Mouse (Mus musculus) liver, embryonic 14.5 days (tissue): ENCODE measurements at regions not wholly inside any gene's neighbourhood (a gene's known extent, or its start where the extent isn't known, plus 50 kb on each side); places are given as distances from the start of the nearest gene placed in this dataset.

Source experiments
- ATAC-seq: fragments of 200-750 bp; cut with Nextera tagmentation; 2 replicates; pipeline ENCODE4 v1.8.0; 2017; ENCODE audit warnings: moderate number of reproducible peaks, mild to moderate bottlenecking, moderate library complexity; ENCODE audit not compliant: insufficient read depth
- DNase-seq, 3 experiments: peaks; one replicate each; pipeline ENCODE4 v3.0.0-alpha.2; 2012 to 2013; ENCODE audit warnings: low read depth in 3 of 3, low spot score in 3 of 3
- H3K27ac ChIP-seq: fragments of 300-500 bp; sonication (generic); 2 replicates; pipeline ENCODE4 v1.5.1; 2014; ENCODE audit warnings: moderate library complexity, mild to moderate bottlenecking, control low read depth, inconsistent platforms
- H3K27me3 ChIP-seq: fragments of 300-500 bp; sonication (generic); 2 replicates; pipeline ENCODE4 v1.6.1; 2014; ENCODE audit warnings: mild to moderate bottlenecking, low read length, moderate library complexity; ENCODE audit not compliant: control insufficient read depth, insufficient read depth
- H3K36me3 ChIP-seq: fragments of 300-500 bp; sonication (generic); replicated peaks from 2 replicates; pipeline ENCODE4 v1.6.1; 2014; ENCODE audit warnings: low read depth; ENCODE audit not compliant: control insufficient read depth, insufficient read depth
- H3K4me1 ChIP-seq, 2 experiments: fragments of 200-500 bp in 1 of 2; fragments of 300-500 bp in 1 of 2; sonication (generic) in 1 of 2; replicated peaks; 2 replicates each; pipeline ENCODE4 v1.6.1; 2012 to 2014; ENCODE audit warnings: antibody characterized with exemption in 1 of 2, inconsistent platforms in 1 of 2, low read length in 1 of 2; ENCODE audit not compliant: control insufficient read depth in 2 of 2, insufficient read depth in 2 of 2
- H3K4me2 ChIP-seq: fragments of 300-500 bp; sonication (generic); 2 replicates; pipeline ENCODE4 v1.6.1; 2014; ENCODE audit warnings: low read depth, mild to moderate bottlenecking, control low read depth, moderate library complexity
- H3K4me3 ChIP-seq, 2 experiments: fragments of 200-500 bp in 1 of 2; fragments of 300-500 bp in 1 of 2; sonication (generic) in 1 of 2; 2 replicates each; pipeline ENCODE4 v1.5.1; 2012 to 2014; ENCODE audit warnings: low read depth in 2 of 2, low read length in 2 of 2, mild to moderate bottlenecking in 2 of 2, control low read depth in 1 of 2, inconsistent platforms in 1 of 2, moderate library complexity in 1 of 2; ENCODE audit not compliant: insufficient read depth in 1 of 2
- H3K9ac ChIP-seq: fragments of 300-500 bp; sonication (generic); replicated peaks from 2 replicates; pipeline ENCODE4 v1.6.1; 2014; ENCODE audit warnings: mild to moderate bottlenecking, control low read depth, moderate library complexity
- H3K9me3 ChIP-seq: fragments of 300-500 bp; sonication (generic); 2 replicates; pipeline ENCODE4 v1.6.1; 2016; ENCODE audit warnings: low read length, mixed read lengths; ENCODE audit not compliant: control insufficient read depth
- CTCF ChIP-seq: IDR thresholded peaks from 2 replicates; pipeline ENCODE4 v1.5.1; 2016; ENCODE audit warnings: antibody characterized with exemption, low read depth, control low read depth
- EP300 ChIP-seq: IDR thresholded peaks from 2 replicates; pipeline ENCODE4 v1.6.1; 2016; ENCODE audit warnings: antibody characterized with exemption, low read depth
- WGBS: fragments of 180-500 bp; shearing (Covaris S2); extraction: QIAGEN DNeasy Blood & Tissue Kit; methylation state at CpG from one replicate; pipeline ENCODE4 v1.1.7; 2014; ENCODE audit not compliant: insufficient replicate concordance; 5-methylcytosine and 5-hydroxymethylcytosine counted together

- H3K4me1 ChIP-seq: no peaks in the 10 kb centered on the region
- H3K9me3 ChIP-seq: no peaks in the 10 kb centered on the region
- 61% methylated on average over 3 of the region's 3 CpGs for WGBS
- TF ChIP-seq EP300: no peak
- TF ChIP-seq CTCF: no peak
- no peaks in the 10 kb centered on the region for H3K36me3 ChIP-seq
- no peak overlapping the region for H3K4me2 ChIP-seq
- no peak for DNase-seq
- H3K4me3 ChIP-seq: no peak overlapping the region
- no peak overlapping the region for H3K9ac ChIP-seq
- no peaks in the 10 kb centered on the region for H3K27me3 ChIP-seq
- ATAC-seq: no peak
- H3K27ac ChIP-seq: no peak overlapping the region
These were observed 412.3 kb upstream of the Gm10131 start for GRCm38 (mm10) chr8:34523849-34524248.

DNA sequence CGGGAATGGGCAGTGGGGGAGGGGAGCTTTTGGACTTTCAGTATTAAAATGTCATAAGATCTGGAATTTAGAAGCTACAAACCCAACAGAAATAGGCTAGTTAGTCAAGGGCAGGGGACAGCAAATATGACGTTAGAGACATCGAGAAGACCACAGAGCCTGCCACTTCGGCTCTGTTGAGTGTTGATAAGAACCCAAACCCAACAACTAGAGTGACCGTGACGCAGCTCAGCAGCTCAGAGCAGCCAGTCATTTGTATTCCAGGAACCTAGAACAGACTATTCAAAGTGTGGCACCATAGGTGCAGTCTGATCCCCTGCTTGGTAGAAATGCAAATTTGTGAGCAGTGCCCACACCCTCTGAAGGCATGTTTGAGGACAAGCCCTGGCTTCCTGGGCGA lies 409.8 kb upstream of the Gm10131 start:
- Histone ChIP-seq H3K4me2 (no peak overlapping the region), H3K4me1 (no peaks in the 10 kb centered on the region), H3K4me3 (no peak overlapping the region), H3K9ac (no peak overlapping the region), H3K36me3 (no peaks in the 10 kb centered on the region), H3K27ac (no peak overlapping the region), H3K9me3 (no peaks in the 10 kb centered on the region), H3K27me3 (no peaks in the 10 kb centered on the region)
- DNase-seq (no peak), ATAC-seq (no peak)
- no peak for TF ChIP-seq CTCF
- TF ChIP-seq EP300: no peak
- WGBS: 20% methylated on average over 7 of the region's 7 CpGs

DNA sequence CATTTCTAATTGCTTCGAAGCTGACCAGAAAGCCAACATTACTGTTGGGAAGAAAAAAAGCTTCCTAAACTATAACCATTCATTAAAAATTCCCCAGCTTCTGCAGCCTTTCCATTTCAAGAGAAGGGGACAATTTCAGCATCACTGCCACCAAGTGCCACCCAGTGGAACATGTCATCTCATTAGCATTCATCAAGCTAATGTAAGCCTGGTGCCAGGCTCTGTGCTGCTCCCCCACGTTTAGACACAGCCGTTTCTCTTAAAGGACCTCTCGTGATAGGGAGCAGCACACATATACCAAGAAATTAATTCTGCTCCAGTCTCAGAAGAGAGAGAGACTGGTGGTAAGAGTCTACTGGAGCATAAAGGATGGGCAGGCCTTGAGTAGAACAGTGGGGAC lies 409.1 kb upstream of the Gm10131 start:
- no peak for DNase-seq
- H3K4me1 ChIP-seq: no peaks in the 10 kb centered on the region
- no peaks in the 10 kb centered on the region for H3K36me3 ChIP-seq
- H3K9me3 ChIP-seq: no peaks in the 10 kb centered on the region
- H3K4me2 ChIP-seq: no peak overlapping the region
- 40% methylated on average over 4 of the region's 4 CpGs for WGBS
- H3K4me3 ChIP-seq: no peak overlapping the region
- TF ChIP-seq EP300 (no peak), CTCF (no peak)
- no peak for ATAC-seq
- no peak overlapping the region for H3K9ac ChIP-seq
- no peak overlapping the region for H3K27ac ChIP-seq
- H3K27me3 ChIP-seq: no peaks in the 10 kb centered on the region

DNA sequence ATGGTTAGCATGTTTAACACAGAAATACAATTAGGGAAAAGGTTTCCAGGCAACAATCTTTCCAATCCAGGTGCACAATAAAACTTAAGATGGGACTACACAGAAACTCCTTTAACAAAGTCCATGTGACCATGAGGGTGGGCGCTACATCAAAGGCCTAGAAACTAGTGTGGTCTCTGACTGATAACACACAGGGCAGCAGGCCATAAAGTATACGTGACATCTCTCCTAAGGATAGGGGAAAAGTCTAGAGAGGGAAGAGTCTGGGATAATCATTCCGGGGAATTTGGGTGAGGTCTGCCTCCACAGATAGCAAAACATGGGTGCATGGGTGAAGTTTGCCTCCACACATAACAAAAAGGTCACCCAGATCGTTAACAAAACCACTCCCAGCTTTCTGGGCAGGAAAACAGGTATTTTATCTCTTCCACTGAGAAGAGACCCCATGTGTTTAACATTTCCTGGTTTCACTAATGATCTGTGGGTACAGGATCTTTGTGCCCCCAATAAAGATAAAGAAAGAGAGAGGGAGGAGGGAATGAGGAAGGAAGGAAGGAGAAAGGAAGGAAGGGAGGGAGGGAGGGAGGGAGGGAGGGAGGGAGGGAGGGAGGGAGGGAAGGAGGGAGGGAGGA lies 402.0 kb upstream of the Gm10131 start:
- no peak for DNase-seq
- H3K36me3 ChIP-seq: no peaks in the 10 kb centered on the region
- TF ChIP-seq EP300 (no peak), CTCF (no peak)
- H3K4me3 ChIP-seq: no peak overlapping the region
- H3K9ac ChIP-seq: no peak overlapping the region
- no peak overlapping the region for H3K27ac ChIP-seq
- H3K4me2 ChIP-seq: no peak overlapping the region
- WGBS: 34% methylated on average over 4 of the region's 4 CpGs
- no peaks in the 10 kb centered on the region for H3K4me1 ChIP-seq
- ATAC-seq: no peak
- H3K27me3 ChIP-seq: no peaks in the 10 kb centered on the region
- H3K9me3 ChIP-seq: no peaks in the 10 kb centered on the region

DNA sequence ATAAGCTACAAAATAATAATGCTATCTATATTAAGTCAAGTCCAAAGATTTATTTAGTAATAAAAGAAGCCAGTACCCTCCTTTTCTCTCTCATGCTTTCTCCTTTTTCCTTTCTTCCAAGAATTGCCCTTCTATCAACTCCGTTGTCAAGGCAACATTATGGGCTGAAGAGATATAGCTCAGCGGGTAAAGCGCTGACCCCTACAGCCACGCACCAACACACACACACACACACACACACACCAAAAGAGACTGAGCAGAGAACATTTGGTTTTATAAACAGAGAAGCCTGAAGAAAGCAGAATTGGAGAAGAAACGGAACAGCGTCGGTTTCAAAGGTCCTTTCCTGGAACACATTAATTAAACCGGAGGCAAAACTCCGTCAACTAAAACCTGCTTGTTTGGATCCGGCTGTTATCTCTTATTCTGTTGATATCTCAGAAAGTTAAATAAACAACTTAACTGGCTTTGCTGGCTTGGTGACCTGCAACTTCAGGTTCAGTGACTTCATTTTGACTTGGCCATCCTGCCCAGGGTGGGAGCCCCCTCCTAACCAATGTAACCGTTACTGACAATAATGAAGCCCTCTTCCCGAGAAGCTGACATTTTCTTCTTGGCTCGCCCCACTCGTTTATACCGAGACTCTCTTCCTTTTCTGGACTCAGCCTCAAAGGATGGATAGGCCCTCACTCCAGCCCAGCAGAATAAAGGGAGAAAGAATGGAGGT lies 394.5 kb upstream of the Gm10131 start:
- Histone ChIP-seq H3K4me1 (no peaks in the 10 kb centered on the region), H3K27ac (no peak overlapping the region), H3K9ac (no peak overlapping the region), H3K27me3 (no peaks in the 10 kb centered on the region), H3K9me3 (no peaks in the 10 kb centered on the region), H3K36me3 (no peaks in the 10 kb centered on the region), H3K4me2 (no peak overlapping the region), H3K4me3 (no peak overlapping the region)
- WGBS: 64% methylated on average over 15 of the region's 15 CpGs
- no peak for TF ChIP-seq CTCF
- TF ChIP-seq EP300: no peak
- no peak for ATAC-seq
- no peak for DNase-seq
